Mouse (Mus musculus): ENCODE data around the gene Slc7a3.
"Not testable (repeated sequence)": the region's sequence is repeated elsewhere in the genome, so short reads cannot be mapped to it uniquely, and the experiment has no call there.

The Slc7a3 gene

GRCm38 (mm10) chrX:101085920-101086319 is at the start of gene Slc7a3:
TSS of gene Slc7a3 (minus strand) at chrX:101086020.
- no peak for DNase-seq (ENCODE audit: low spot score in 2 of 2)

- DNase-seq (ENCODE audit: low spot score in 2 of 2): no peak
Observed at GRCm38 (mm10) chrX:101131992-101132791, 46.4 kb upstream of the Slc7a3 start.

- peak; percentile 55 to 63 for DNase-seq (ENCODE audit: low spot score in 2 of 2)
Observed at GRCm38 (mm10) chrX:101131001-101131400, 45.2 kb upstream of the Slc7a3 start.

GRCm38 (mm10) chrX:101128559-101128958 is 42.7 kb upstream of the Slc7a3 start:
- no peak for DNase-seq (ENCODE audit: low spot score in 2 of 2)

- DNase-seq (ENCODE audit: low spot score in 2 of 2): no peak
Observed at GRCm38 (mm10) chrX:101126977-101127376, 41.2 kb upstream of the Slc7a3 start.

GRCm38 (mm10) chrX:101126474-101126955 is 40.7 kb upstream of the Slc7a3 start:
- DNase-seq (ENCODE audit: low spot score in 2 of 2): no peak

GRCm38 (mm10) chrX:101120546-101120945 is 34.7 kb upstream of the Slc7a3 start:
- DNase-seq (ENCODE audit: low spot score in 2 of 2): no peak

GRCm38 (mm10) chrX:101085211-101085610 is 609 bp downstream of the Slc7a3 start:
- not testable (repeated sequence) for DNase-seq (ENCODE audit: low spot score in 2 of 2)

- DNase-seq (ENCODE audit: low spot score in 2 of 2): no peak
Observed at GRCm38 (mm10) chrX:101084192-101084591, 1.6 kb downstream of the Slc7a3 start.

- no peak for DNase-seq (ENCODE audit: low spot score in 2 of 2)
Observed at GRCm38 (mm10) chrX:101065245-101065644, 20.6 kb downstream of the Slc7a3 start.

GRCm38 (mm10) chrX:101063503-101063902 is 22.3 kb downstream of the Slc7a3 start:
- DNase-seq (ENCODE audit: low spot score in 2 of 2): no peak

- DNase-seq (ENCODE audit: low spot score in 2 of 2): no peak
Observed at GRCm38 (mm10) chrX:101059541-101059940, 26.3 kb downstream of the Slc7a3 start, which contains the start of gene Tex11. TSS of gene Tex11 (minus strand) at chrX:101059667.

All from frontal cortex, postnatal 25 days (tissue).